Mouse (Mus musculus) erythroid progenitor cell, adult 5-6 weeks (primary cell): ENCODE results near the gene Gm9611. TPM values are rescaled to one million over a fixed set of nuclear protein-coding genes. Genes with fewer than 3 reads are reported as not detected.
"Not testable (repeated sequence)": the region's sequence is repeated elsewhere in the genome, so short reads cannot be mapped to it uniquely, and the experiment has no call there.

Source experiments
- ATAC-seq: replicated peaks from 2 replicates; pipeline ENCODE4 v1.8.0; 2016; ENCODE audit warnings: moderate number of reproducible peaks, mild to moderate bottlenecking, moderate TSS enrichment, inconsistent platforms; ENCODE audit not compliant: poor library complexity, low FRiP score, severe bottlenecking
- total RNA-seq, 2 experiments: library from RNA; stranded (forward) in 1 of 2; stranded (reverse) in 1 of 2; fragments of 150-400 nt in 1 of 2; fragments of 186-747, 209-891 nt in 1 of 2; gene quantifications; 2 replicates each; pipeline versions ENCODE4 v1.2.3 to v1.2.4; 2015 to 2017; ENCODE audit warnings: low replicate concordance in 2 of 2

Gm9611 gene
- total RNA-seq (2015; ENCODE audit: low replicate concordance) (not detected in 2 replicates), total RNA-seq (2017; ENCODE audit: low replicate concordance) (not detected in 2 replicates)

GRCm38 (mm10) chr14:42297258-42297657 is at the start of gene Gm9611:
Gene Gm9611 (minus strand): TSS chr14:42297358.
- not testable (repeated sequence) for ATAC-seq

GRCm38 (mm10) chr14:42309910-42310309 is 12.8 kb upstream of the Gm9611 start, which contains the start of gene Gm7995:
Gene Gm7995 (plus strand): TSS chr14:42310210.
- ATAC-seq: not testable (repeated sequence)

GRCm38 (mm10) chr14:42259948-42260347 is 37.2 kb downstream of the Gm9611 start, which contains the start of gene Gm17026:
Gene Gm17026 (minus strand): TSS chr14:42260048.
- ATAC-seq: not testable (repeated sequence)

Other genes with a start within 250 kb of the Gm9611 start
- gene Gm7951, start 180.0 kb downstream of the Gm9611 start, total RNA-seq (2015; ENCODE audit: low replicate concordance): not detected in 2 replicates
- gene Gm7951, start 180.0 kb downstream of the Gm9611 start, total RNA-seq (2017; ENCODE audit: low replicate concordance): not detected in 2 replicates
- gene Gm17027, start 134.7 kb downstream of the Gm9611 start, total RNA-seq (2015; ENCODE audit: low replicate concordance): not detected in 2 replicates
- not detected in 2 replicates for gene Gm17027, start 134.7 kb downstream of the Gm9611 start, total RNA-seq (2017; ENCODE audit: low replicate concordance)
- gene Gm3573, start 106.6 kb downstream of the Gm9611 start, total RNA-seq (2015; ENCODE audit: low replicate concordance): not detected in 2 replicates
- not detected in 2 replicates for gene Gm3573, start 106.6 kb downstream of the Gm9611 start, total RNA-seq (2017; ENCODE audit: low replicate concordance)
- gene Gm17026, start 37.3 kb downstream of the Gm9611 start, total RNA-seq (2015; ENCODE audit: low replicate concordance): not detected in 2 replicates
- not detected in 2 replicates for gene Gm17026, start 37.3 kb downstream of the Gm9611 start, total RNA-seq (2017; ENCODE audit: low replicate concordance)
- not detected in 2 replicates for gene Gm7995, start 12.9 kb upstream of the Gm9611 start, total RNA-seq (2015; ENCODE audit: low replicate concordance)
- gene Gm7995, start 12.9 kb upstream of the Gm9611 start, total RNA-seq (2017; ENCODE audit: low replicate concordance): not detected in 2 replicates
- gene Gm8005, start 142.3 kb upstream of the Gm9611 start, total RNA-seq (2015; ENCODE audit: low replicate concordance): not detected in 2 replicates
- gene Gm8005, start 142.3 kb upstream of the Gm9611 start, total RNA-seq (2017; ENCODE audit: low replicate concordance): not detected in 2 replicates
- not detected in 2 replicates for gene Gm8011, start 166.5 kb upstream of the Gm9611 start, total RNA-seq (2015; ENCODE audit: low replicate concordance)
- not detected in 2 replicates for gene Gm8011, start 166.5 kb upstream of the Gm9611 start, total RNA-seq (2017; ENCODE audit: low replicate concordance)
- not detected in 2 replicates for gene Gm8020, start 205.0 kb upstream of the Gm9611 start, total RNA-seq (2015; ENCODE audit: low replicate concordance)
- gene Gm8020, start 205.0 kb upstream of the Gm9611 start, total RNA-seq (2017; ENCODE audit: low replicate concordance): not detected in 2 replicates
- gene Gm8024, start 226.9 kb upstream of the Gm9611 start, total RNA-seq (2015; ENCODE audit: low replicate concordance): not detected in 2 replicates
- not detected in 2 replicates for gene Gm8024, start 226.9 kb upstream of the Gm9611 start, total RNA-seq (2017; ENCODE audit: low replicate concordance)